Mouse (Mus musculus) small intestine, adult 2 months (tissue): ENCODE data around the gene Usp16.

Experiments used
- CTCF ChIP-seq: fragments of 200-500 bp; IDR thresholded peaks from 2 replicates; pipeline ENCODE4 v1.5.1; 2012; ENCODE audit warnings: low read depth, mild to moderate bottlenecking, control low read depth, inconsistent platforms, low read length, moderate library complexity, mixed read lengths; ENCODE audit not compliant: insufficient replicate concordance, insufficient read length; ENCODE audit errors: extremely low read depth
- POLR2A ChIP-seq: fragments of 200-500 bp; IDR thresholded peaks from 2 replicates; pipeline ENCODE4 v1.6.1; 2012; ENCODE audit warnings: low read depth, mild to moderate bottlenecking, control low read depth, inconsistent platforms, low read length, moderate library complexity

GRCm38 (mm10) chr16:87435411-87436205 lies 18.9 kb upstream of the Usp16 start:
- no peak for TF ChIP-seq CTCF
- TF ChIP-seq POLR2A = no peak
